Mouse (Mus musculus): ENCODE results near the gene Ldah. TPM values are rescaled to one million over a fixed set of nuclear protein-coding genes. Genes with fewer than 3 reads are reported as not detected.
A peak's percentile ranks its signal among the peaks of the same experiment; 100 is the strongest.

Ldah gene
- total RNA-seq, 2 experiments from 2014 or later, result 10.1 to 13.9 TPM

- no peak for DNase-seq
Measured at GRCm38 (mm10) chr12:8281225-8282017, 73.5 kb downstream of the Ldah start.

- DNase-seq, result no peak
Measured at GRCm38 (mm10) chr12:8287970-8288369, 80.1 kb downstream of the Ldah start.

- DNase-seq, result no peak
Measured at GRCm38 (mm10) chr12:8289099-8289498, 81.2 kb downstream of the Ldah start.

DNA sequence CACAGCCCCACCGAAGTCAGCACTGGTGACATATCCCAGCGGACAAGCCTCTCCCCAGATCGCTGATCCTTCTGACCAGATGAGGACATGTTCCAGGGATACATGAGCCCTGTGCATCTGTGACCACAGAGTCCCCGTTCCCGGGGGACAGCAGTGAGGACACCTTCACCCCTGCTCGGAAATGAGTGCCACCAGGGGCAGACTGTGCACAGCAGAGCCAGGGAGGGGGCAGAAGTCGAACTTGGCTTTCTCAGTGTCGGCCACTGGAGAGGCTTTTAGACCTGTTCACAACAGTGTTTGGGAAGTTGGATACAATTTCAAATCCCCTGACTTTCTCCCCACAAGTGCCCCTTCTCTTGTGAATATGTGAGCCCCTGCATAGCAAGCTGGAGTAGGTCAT, 81.6 kb downstream of the Ldah start:
- DNase-seq, result no peak

- DNase-seq, result no peak
Measured at GRCm38 (mm10) chr12:8291157-8291853, 83.4 kb downstream of the Ldah start.

GRCm38 (mm10) chr12:8295307-8295913, 87.5 kb downstream of the Ldah start:
- no peak for DNase-seq

DNA sequence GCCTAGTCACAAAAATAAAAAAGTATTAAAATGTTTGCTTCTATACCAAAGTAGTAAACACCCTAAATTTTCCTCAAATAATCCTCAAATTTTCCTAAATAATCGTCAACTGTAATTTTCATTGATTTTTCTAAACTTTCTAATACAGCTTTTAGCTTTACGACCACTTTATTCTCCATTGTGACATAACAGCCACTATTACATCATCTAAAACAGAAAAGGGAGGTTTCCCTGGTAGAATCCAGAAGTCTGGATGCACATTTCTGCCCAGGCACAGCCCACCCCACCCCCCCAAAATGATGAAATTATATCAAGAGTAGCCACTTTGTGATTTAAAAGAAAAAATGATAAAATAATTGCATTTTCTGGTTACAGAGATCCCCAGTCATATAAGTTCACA, 88.2 kb downstream of the Ldah start:
- DNase-seq, result no peak

- DNase-seq, result no peak
Measured at GRCm38 (mm10) chr12:8297586-8298214, 89.8 kb downstream of the Ldah start.

- no peak for DNase-seq
Measured at GRCm38 (mm10) chr12:8298361-8299142, 90.6 kb downstream of the Ldah start.

- no peak for DNase-seq
Measured at GRCm38 (mm10) chr12:8299143-8300110, 91.5 kb downstream of the Ldah start.

- no peak for DNase-seq
Measured at GRCm38 (mm10) chr12:8300111-8300480, 92.2 kb downstream of the Ldah start.

GRCm38 (mm10) chr12:8300521-8300920, 92.6 kb downstream of the Ldah start:
- DNase-seq, result no peak

DNA sequence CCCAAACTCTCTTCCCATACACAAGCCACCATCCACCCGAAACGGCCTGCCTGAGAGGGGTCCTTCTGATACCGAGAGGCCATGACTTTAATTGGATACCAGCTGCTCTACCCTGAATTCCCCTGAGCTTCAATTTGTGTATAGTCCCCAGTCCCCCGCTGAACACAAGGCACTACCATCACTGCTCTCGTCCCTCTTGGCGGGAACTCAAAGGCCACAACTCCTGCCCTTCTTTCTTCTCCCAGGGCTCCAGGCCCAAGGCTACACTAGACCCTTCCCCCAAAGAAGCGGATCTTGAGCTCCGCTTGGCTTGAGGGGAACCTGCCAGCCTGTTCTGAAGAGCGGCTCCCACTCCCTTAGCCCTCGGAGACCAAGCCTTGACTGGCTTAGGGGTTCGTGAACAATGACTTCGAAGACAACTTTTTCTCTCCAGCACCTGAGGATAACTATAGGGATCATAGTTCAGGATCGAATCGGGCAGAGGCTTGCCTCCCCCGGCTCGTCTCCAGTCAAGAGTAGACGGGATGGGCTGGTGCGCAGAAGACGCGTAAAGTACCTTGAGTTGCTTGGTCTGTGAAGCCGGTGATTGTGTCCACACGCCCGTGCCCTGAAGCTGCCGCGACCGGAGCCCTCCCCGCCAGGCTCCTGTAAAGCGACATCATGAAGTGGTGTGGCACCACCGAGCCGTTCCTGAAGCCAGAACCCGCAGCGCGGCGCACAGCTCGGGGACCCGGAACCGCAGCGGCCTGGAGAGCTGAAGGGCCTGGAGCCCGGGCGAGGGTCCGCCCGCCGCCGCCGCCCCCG, 93.3 kb downstream of the Ldah start:
- no peak for DNase-seq

GRCm38 (mm10) chr12:8301841-8302431, 94.0 kb downstream of the Ldah start, which contains the start of gene Gdf7:
Gdf7 (minus strand) TSS chr12:8301954.
- no peak for DNase-seq

DNA sequence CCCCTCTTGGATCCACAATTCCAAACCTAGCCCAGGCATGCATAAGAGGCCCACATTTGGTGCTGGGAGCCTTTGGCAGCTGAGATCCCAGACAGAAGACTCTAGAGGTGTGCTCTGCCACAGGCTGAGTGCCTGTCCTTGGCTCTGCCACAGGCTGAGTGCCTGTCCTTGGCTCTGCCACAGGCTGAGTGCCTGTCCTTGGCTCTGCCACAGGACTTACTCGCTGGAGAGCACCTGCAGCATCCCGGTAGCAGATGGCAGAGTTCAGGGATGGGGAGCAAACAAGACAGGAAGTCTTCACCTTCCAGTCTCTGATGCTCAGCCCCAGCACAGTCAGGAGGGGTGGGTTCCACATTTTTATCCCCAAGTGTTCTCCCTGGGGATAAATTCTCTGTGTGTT, 97.4 kb downstream of the Ldah start:
- no peak for DNase-seq

DNA sequence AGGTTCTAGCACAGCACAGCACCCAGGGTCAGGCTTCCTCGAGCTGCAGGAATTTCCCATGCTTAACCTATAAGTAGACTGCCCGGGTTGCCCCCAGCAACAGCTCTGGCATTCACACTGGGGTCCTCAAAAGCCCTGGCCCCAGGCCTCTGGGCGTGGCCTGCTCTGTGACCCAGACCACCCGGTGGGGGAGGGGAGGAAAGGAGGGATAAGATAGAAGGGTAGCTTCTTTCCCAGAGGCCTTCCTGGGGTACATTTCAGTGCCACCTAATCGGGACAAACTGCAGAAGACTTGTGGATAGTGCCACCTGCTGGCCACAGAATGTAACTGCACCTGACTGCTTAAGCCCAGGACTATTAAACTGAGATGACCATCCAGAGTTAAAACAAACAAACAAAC, 98.5 kb downstream of the Ldah start:
- peak; percentile 61 for DNase-seq

DNA sequence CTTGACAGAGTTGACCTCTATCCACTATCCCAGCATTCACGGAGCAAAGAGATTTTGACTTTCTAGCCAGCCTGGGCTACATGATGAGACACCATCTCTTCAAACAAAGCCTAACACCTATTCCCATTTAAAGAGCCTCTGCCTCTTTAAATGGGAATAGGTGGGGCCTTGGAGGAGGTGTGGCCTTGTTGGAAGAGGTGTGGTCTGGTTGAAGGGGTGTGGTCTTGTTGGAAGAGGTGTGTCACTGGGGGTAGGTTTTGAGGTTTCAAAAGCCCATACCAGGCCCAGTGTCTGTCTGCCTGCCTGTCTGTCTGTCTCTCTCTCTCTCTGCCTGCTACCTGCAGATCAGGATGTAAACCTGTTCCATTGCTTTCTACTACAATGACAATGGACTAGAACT, 99.0 kb downstream of the Ldah start:
- DNase-seq, result no peak

- no peak for DNase-seq
Measured at GRCm38 (mm10) chr12:8310992-8311391, 103.1 kb downstream of the Ldah start.

GRCm38 (mm10) chr12:8312266-8312665, 104.4 kb downstream of the Ldah start:
- no peak for DNase-seq

Data from gastrocnemius, postnatal 10 days (tissue).